Mouse (Mus musculus) hindbrain, embryonic 15.5 days (tissue): ENCODE results near the gene Pde4b. TPM values are rescaled to one million over a fixed set of nuclear protein-coding genes. Genes with fewer than 3 reads are reported as not detected.
A peak's percentile ranks its signal among the peaks of the same experiment; 100 is the strongest.

Experiments used
- ATAC-seq: fragments of 200-750 bp; cut with Nextera tagmentation; 2 replicates; pipeline ENCODE4 v1.8.0; 2017; ENCODE audit warnings: low read depth, moderate number of reproducible peaks, moderate TSS enrichment; ENCODE audit not compliant: low FRiP score
- H3K27ac ChIP-seq: fragments of 300-500 bp; sonication (generic); replicated peaks from 2 replicates; pipeline ENCODE4 v1.5.1; 2015; ENCODE audit warnings: mild to moderate bottlenecking, inconsistent platforms
- H3K27me3 ChIP-seq: fragments of 300-500 bp; sonication (generic); 2 replicates; pipeline ENCODE4 v1.6.1; 2015; ENCODE audit warnings: control low read depth, inconsistent platforms
- H3K36me3 ChIP-seq: fragments of 300-500 bp; sonication (generic); 2 replicates; pipeline ENCODE4 v1.6.1; 2015; ENCODE audit warnings: control low read depth, inconsistent platforms
- H3K4me1 ChIP-seq: fragments of 300-500 bp; sonication (generic); replicated peaks from 2 replicates; pipeline ENCODE4 v1.6.1; 2015; ENCODE audit warnings: control low read depth, inconsistent platforms
- H3K4me2 ChIP-seq: fragments of 300-500 bp; sonication (generic); 2 replicates; pipeline ENCODE4 v1.6.1; 2015; ENCODE audit warnings: moderate library complexity, mild to moderate bottlenecking, inconsistent platforms
- H3K4me3 ChIP-seq: fragments of 300-500 bp; sonication (generic); 2 replicates; pipeline ENCODE4 v1.5.1; 2015; ENCODE audit warnings: mild to moderate bottlenecking, inconsistent platforms
- H3K9ac ChIP-seq: fragments of 300-500 bp; sonication (generic); 2 replicates; pipeline ENCODE4 v1.6.1; 2015; ENCODE audit warnings: inconsistent platforms
- H3K9me3 ChIP-seq: fragments of 300-500 bp; sonication (generic); 2 replicates; pipeline ENCODE4 v1.6.1; 2016; ENCODE audit warnings: control low read depth, inconsistent platforms
- WGBS: fragments of 180-500 bp; shearing (Covaris S2); methylation state at CpG from one replicate; pipeline ENCODE4 v1.1.7; 2015; 5-methylcytosine and 5-hydroxymethylcytosine counted together
- polyA plus RNA-seq: library from polyadenylated mRNA; unstranded; fragments of >200 nt; fragmentation: Nextera tagmentation; extraction: Ambion mirVana; gene quantifications from 2 replicates; pipeline ENCODE4 v1.2.1, GENCODE M21; 2015

The Pde4b gene
- polyA plus RNA-seq, 1 experiment from 2014 or later = 44.0 TPM

GRCm38 (mm10) chr4:102197707-102198106, 110.4 kb downstream of the Pde4b start:
- Histone ChIP-seq H3K9ac (no peak overlapping the region), H3K27ac (no peak overlapping the region), H3K9me3 (no peaks in the 10 kb centered on the region), H3K27me3 (no peaks in the 10 kb centered on the region), H3K36me3 (no peaks in the 10 kb centered on the region), H3K4me1 (no peaks in the 10 kb centered on the region), H3K4me2 (no peak overlapping the region), H3K4me3 (no peak overlapping the region)
- ATAC-seq = no peak
- WGBS = 68% methylated on average over 5 of the region's 5 CpGs

- no peak overlapping the region for H3K27ac ChIP-seq
- ATAC-seq = no peak
- H3K36me3 ChIP-seq = no peaks in the 10 kb centered on the region
- no peak overlapping the region for H3K9ac ChIP-seq
- no peaks in the 10 kb centered on the region for H3K27me3 ChIP-seq
- no peak overlapping the region for H3K4me2 ChIP-seq
- H3K9me3 ChIP-seq = no peaks in the 10 kb centered on the region
- no peak overlapping the region for H3K4me3 ChIP-seq
- WGBS = 87% methylated on average over 2 of the region's 2 CpGs
- no peaks in the 10 kb centered on the region for H3K4me1 ChIP-seq
Observed at GRCm38 (mm10) chr4:102209773-102210172, 122.4 kb downstream of the Pde4b start.

GRCm38 (mm10) chr4:102226700-102227099, 139.4 kb downstream of the Pde4b start:
- no peaks in the 10 kb centered on the region for H3K27me3 ChIP-seq
- H3K36me3 ChIP-seq = no peaks in the 10 kb centered on the region
- H3K27ac ChIP-seq = no peak overlapping the region
- no peak overlapping the region for H3K9ac ChIP-seq
- no peak overlapping the region for H3K4me2 ChIP-seq
- H3K4me1 ChIP-seq = 0 out of 2 replicates have a peak, but pooled peaks cover 7% of the 10 kb centered on the region
- ATAC-seq = 0 out of 2 replicates have a peak, but pooled peaks have one; percentile 3
- no peaks in the 10 kb centered on the region for H3K9me3 ChIP-seq
- H3K4me3 ChIP-seq = no peak overlapping the region

GRCm38 (mm10) chr4:102228953-102229586, 141.7 kb downstream of the Pde4b start:
- Histone ChIP-seq H3K27me3 (no peaks in the 10 kb centered on the region), H3K4me1 (0 out of 2 replicates have a peak, but pooled peaks cover 7% of the 10 kb centered on the region), H3K27ac (no peak overlapping the region), H3K4me2 (no peak overlapping the region), H3K9ac (no peak overlapping the region), H3K9me3 (no peaks in the 10 kb centered on the region), H3K4me3 (no peak overlapping the region), H3K36me3 (no peaks in the 10 kb centered on the region)
- WGBS = 49% methylated on average over 7 of the region's 7 CpGs
- no peak for ATAC-seq

GRCm38 (mm10) chr4:102230898-102231297, 143.6 kb downstream of the Pde4b start:
- no peak overlapping the region for H3K4me2 ChIP-seq
- H3K36me3 ChIP-seq = no peaks in the 10 kb centered on the region
- H3K4me1 ChIP-seq = 0 out of 2 replicates have a peak, but pooled peaks cover 7% of the 10 kb centered on the region
- WGBS = 88% methylated on average over 1 of the region's 1 CpGs
- H3K9me3 ChIP-seq = no peaks in the 10 kb centered on the region
- H3K27me3 ChIP-seq = no peaks in the 10 kb centered on the region
- ATAC-seq = no peak
- H3K27ac ChIP-seq = no peak overlapping the region
- H3K4me3 ChIP-seq = no peak overlapping the region
- no peak overlapping the region for H3K9ac ChIP-seq

GRCm38 (mm10) chr4:102233633-102234032, 146.3 kb downstream of the Pde4b start:
- no peak for ATAC-seq

GRCm38 (mm10) chr4:102235151-102235550, 147.8 kb downstream of the Pde4b start:
- ATAC-seq = no peak

More at GRCm38 (mm10) chr4:102233633-102234032, 146.3 kb downstream of the Pde4b start:
- Histone ChIP-seq H3K4me2 (no peak overlapping the region), H3K9ac (no peak overlapping the region), H3K27me3 (no peaks in the 10 kb centered on the region), H3K4me3 (no peak overlapping the region), H3K27ac (no peak overlapping the region), H3K9me3 (no peaks in the 10 kb centered on the region), H3K4me1 (0 out of 2 replicates have a peak, but pooled peaks cover 7% of the 10 kb centered on the region), H3K36me3 (no peaks in the 10 kb centered on the region)
- WGBS = 85% methylated on average over 1 of the region's 1 CpGs

GRCm38 (mm10) chr4:102239102-102239501, 151.8 kb downstream of the Pde4b start:
- no peaks in the 10 kb centered on the region for H3K36me3 ChIP-seq
- no peak for ATAC-seq
- no peak overlapping the region for H3K9ac ChIP-seq
- H3K27me3 ChIP-seq = no peaks in the 10 kb centered on the region
- no peak overlapping the region for H3K4me2 ChIP-seq
- 36% methylated on average over 2 of the region's 2 CpGs for whole genome bisulfite sequencing
- no peaks in the 10 kb centered on the region for H3K9me3 ChIP-seq
- no peak overlapping the region for H3K4me3 ChIP-seq
- peaks cover 21% of the 10 kb centered on the region for H3K4me1 ChIP-seq
- H3K27ac ChIP-seq = 0 out of 2 replicates have a peak overlapping the region, but pooled peaks have one; percentile 34

More at GRCm38 (mm10) chr4:102235151-102235550, 147.8 kb downstream of the Pde4b start:
- Histone ChIP-seq H3K4me3 (no peak overlapping the region), H3K36me3 (no peaks in the 10 kb centered on the region), H3K27me3 (no peaks in the 10 kb centered on the region), H3K9ac (no peak overlapping the region), H3K9me3 (no peaks in the 10 kb centered on the region), H3K4me2 (no peak overlapping the region), H3K27ac (no peak overlapping the region), H3K4me1 (peaks cover 13% of the 10 kb centered on the region)
- WGBS = 45% methylated on average over 2 of the region's 2 CpGs

GRCm38 (mm10) chr4:102239657-102240390, 152.5 kb downstream of the Pde4b start:
- peak overlapping the region; percentile 61 for H3K27ac ChIP-seq
- peaks cover 21% of the 10 kb centered on the region for H3K4me1 ChIP-seq
- WGBS = 33% methylated on average over 12 of the region's 12 CpGs
- H3K4me3 ChIP-seq = no peak overlapping the region
- no peaks in the 10 kb centered on the region for H3K27me3 ChIP-seq
- H3K9ac ChIP-seq = no peak overlapping the region
- ATAC-seq = peak; percentile 68; the same call in 1 of the 2 replicates
- no peak overlapping the region for H3K4me2 ChIP-seq
- H3K36me3 ChIP-seq = no peaks in the 10 kb centered on the region
- H3K9me3 ChIP-seq = no peaks in the 10 kb centered on the region

GRCm38 (mm10) chr4:102240754-102241427, 153.5 kb downstream of the Pde4b start:
- H3K4me3 ChIP-seq = no peak overlapping the region
- no peak overlapping the region for H3K9ac ChIP-seq
- 52% methylated on average over 8 of the region's 8 CpGs for WGBS
- H3K27me3 ChIP-seq = no peaks in the 10 kb centered on the region
- H3K27ac ChIP-seq = peak overlapping the region; percentile 61; the same call in 1 of the 2 replicates
- H3K36me3 ChIP-seq = no peaks in the 10 kb centered on the region
- H3K4me1 ChIP-seq = peaks cover 21% of the 10 kb centered on the region
- no peaks in the 10 kb centered on the region for H3K9me3 ChIP-seq
- no peak overlapping the region for H3K4me2 ChIP-seq
- ATAC-seq = no peak

- Histone ChIP-seq H3K4me1 (peaks cover 14% of the 10 kb centered on the region), H3K9ac (0 out of 2 replicates have a peak overlapping the region, but pooled peaks have one; percentile 54), H3K36me3 (no peaks in the 10 kb centered on the region), H3K27ac (peak overlapping the region; percentile 80), H3K9me3 (no peaks in the 10 kb centered on the region), H3K4me2 (peak overlapping the region; percentile 74), H3K27me3 (no peaks in the 10 kb centered on the region), H3K4me3 (peak overlapping the region; percentile 45)
- 0 out of 2 replicates have a peak, but pooled peaks have one; percentile 38 for ATAC-seq
Observed at GRCm38 (mm10) chr4:102253994-102254393, 166.7 kb downstream of the Pde4b start.
